Mouse (Mus musculus) kidney, postnatal 14 days (tissue): ENCODE measurements around the gene Gm20905.
"Not testable (repeated sequence)": the region's sequence is repeated elsewhere in the genome, so short reads cannot be mapped to it uniquely, and the experiment has no call there.

Experiments
- DNase-seq: peaks from one replicate; pipeline ENCODE4 v3.0.0; 2022; ENCODE audit warnings: mixed read lengths

Gene Gm20905

DNA sequence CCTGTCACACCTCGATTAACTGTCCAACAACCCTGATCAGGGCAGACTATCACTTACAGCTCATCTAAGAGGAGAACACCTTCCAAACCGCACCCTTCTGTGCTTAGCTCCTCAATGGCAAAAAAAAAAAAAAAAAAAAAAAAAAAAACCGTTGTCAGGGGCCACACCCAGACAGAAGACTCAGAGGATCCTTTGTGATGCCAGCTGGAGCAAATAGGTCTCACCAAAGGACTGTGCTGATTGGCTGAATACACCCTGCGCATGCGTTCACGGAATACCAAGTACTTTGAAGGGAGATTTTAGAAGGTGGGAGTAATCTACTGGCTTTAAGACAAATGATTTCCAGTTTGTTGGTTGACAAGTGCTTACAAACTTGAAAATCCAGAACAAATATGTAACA lies at the start of gene Gm20905:
Gene Gm20905, minus strand, starts transcription at position 101 of the 400 bp plus-strand sequence.
- DNase-seq = not testable (repeated sequence)
